Mouse (Mus musculus) 416B (cell line): Measurements from ENCODE around the gene Jup.
"Not testable (repeated sequence)": the region's sequence is repeated elsewhere in the genome, so short reads cannot be mapped to it uniquely, and the experiment has no call there.

Experiments used
- DNase-seq: peaks from one replicate; pipeline ENCODE4 v3.0.0; 2011; ENCODE audit warnings: low read depth

Gene Jup

GRCm38 (mm10) chr11:100389931-100390445, 7.6 kb downstream of the Jup start:
- DNase-seq: no peak

- no peak for DNase-seq
Measured at GRCm38 (mm10) chr11:100388588-100388987, 9.0 kb downstream of the Jup start.

- DNase-seq: no peak
Measured at GRCm38 (mm10) chr11:100387589-100388375, 9.8 kb downstream of the Jup start.

GRCm38 (mm10) chr11:100387111-100387510, 10.5 kb downstream of the Jup start:
- no peak for DNase-seq

- no peak for DNase-seq
Measured at GRCm38 (mm10) chr11:100386586-100386985, 11.0 kb downstream of the Jup start.

GRCm38 (mm10) chr11:100385016-100385415, 12.5 kb downstream of the Jup start:
- no peak for DNase-seq

- DNase-seq: no peak
Measured at GRCm38 (mm10) chr11:100382682-100383081, 14.9 kb downstream of the Jup start.

- DNase-seq: no peak
Measured at GRCm38 (mm10) chr11:100379311-100379710, 18.3 kb downstream of the Jup start.

- no peak for DNase-seq
Measured at GRCm38 (mm10) chr11:100378446-100378845, 19.1 kb downstream of the Jup start.

- no peak for DNase-seq
Measured at GRCm38 (mm10) chr11:100377989-100378388, 19.6 kb downstream of the Jup start.

- no peak for DNase-seq
Measured at GRCm38 (mm10) chr11:100376746-100377389, 20.7 kb downstream of the Jup start.

- DNase-seq: no peak
Measured at GRCm38 (mm10) chr11:100376005-100376404, 21.6 kb downstream of the Jup start.

GRCm38 (mm10) chr11:100375127-100375526, 22.4 kb downstream of the Jup start:
- no peak for DNase-seq

GRCm38 (mm10) chr11:100371981-100372558, 25.5 kb downstream of the Jup start:
- peak; percentile 36 for DNase-seq

- DNase-seq: no peak
Measured at GRCm38 (mm10) chr11:100369822-100370221, 27.7 kb downstream of the Jup start.

GRCm38 (mm10) chr11:100369145-100369544, 28.4 kb downstream of the Jup start:
- no peak for DNase-seq

GRCm38 (mm10) chr11:100362979-100363562, 34.5 kb downstream of the Jup start:
- DNase-seq: peak; percentile 43

GRCm38 (mm10) chr11:100362209-100362978, 35.2 kb downstream of the Jup start:
- peak; percentile 67 for DNase-seq

GRCm38 (mm10) chr11:100361059-100361458, 36.5 kb downstream of the Jup start:
- DNase-seq: not testable (repeated sequence)

- DNase-seq: no peak
Measured at GRCm38 (mm10) chr11:100360175-100360574, 37.4 kb downstream of the Jup start.

GRCm38 (mm10) chr11:100357408-100357807, 40.2 kb downstream of the Jup start:
- peak; percentile 9 for DNase-seq

- DNase-seq: no peak
Measured at GRCm38 (mm10) chr11:100356819-100357211, 40.7 kb downstream of the Jup start.
